Mouse (Mus musculus) B cell, adult 2 months (primary cell): Measurements from ENCODE around the gene Mgat4c.

Experiments
- DNase-seq, 2 experiments: peaks; one replicate each; pipeline ENCODE4 v3.0.0; 2022

Mgat4c gene

GRCm38 (mm10) chr10:101681437-101681912 lies at the start of gene Mgat4c:
Mgat4c (plus strand) TSS chr10:101681487.
- DNase-seq: no peak

- DNase-seq: no peak
Observed at GRCm38 (mm10) chr10:101635266-101635665, 46.0 kb upstream of the Mgat4c start.

GRCm38 (mm10) chr10:101641048-101641447 lies 40.2 kb upstream of the Mgat4c start:
- DNase-seq: no peak

GRCm38 (mm10) chr10:101681914-101682313 lies 627 bp downstream of the Mgat4c start:
- no peak for DNase-seq

GRCm38 (mm10) chr10:101761828-101762227 lies 80.5 kb downstream of the Mgat4c start:
- no peak for DNase-seq

GRCm38 (mm10) chr10:101770688-101771087 lies 89.4 kb downstream of the Mgat4c start:
- no peak for DNase-seq

- DNase-seq: no peak
Observed at GRCm38 (mm10) chr10:101771157-101771556, 89.9 kb downstream of the Mgat4c start.

- no peak for DNase-seq
Observed at GRCm38 (mm10) chr10:101783161-101783744, 102.0 kb downstream of the Mgat4c start.

GRCm38 (mm10) chr10:101795507-101795906 lies 114.2 kb downstream of the Mgat4c start:
- no peak for DNase-seq

- DNase-seq: no peak
Observed at GRCm38 (mm10) chr10:101798831-101799474, 117.7 kb downstream of the Mgat4c start.

- DNase-seq: no peak
Observed at GRCm38 (mm10) chr10:101808768-101809167, 127.5 kb downstream of the Mgat4c start.

GRCm38 (mm10) chr10:101816902-101817301 lies 135.6 kb downstream of the Mgat4c start:
- no peak for DNase-seq

GRCm38 (mm10) chr10:101827944-101828343 lies 146.7 kb downstream of the Mgat4c start:
- DNase-seq: no peak

GRCm38 (mm10) chr10:101856115-101856514 lies 174.8 kb downstream of the Mgat4c start:
- DNase-seq: no peak

GRCm38 (mm10) chr10:101889866-101890265 lies 208.6 kb downstream of the Mgat4c start:
- no peak for DNase-seq

GRCm38 (mm10) chr10:101917328-101917814 lies 236.1 kb downstream of the Mgat4c start:
- DNase-seq: no peak

GRCm38 (mm10) chr10:101997612-101998011 lies 316.3 kb downstream of the Mgat4c start:
- no peak for DNase-seq

- DNase-seq: no peak
Observed at GRCm38 (mm10) chr10:102042513-102042912, 361.2 kb downstream of the Mgat4c start.

GRCm38 (mm10) chr10:102056218-102056617 lies 374.9 kb downstream of the Mgat4c start:
- DNase-seq: no peak

GRCm38 (mm10) chr10:102056975-102057565 lies 375.8 kb downstream of the Mgat4c start:
- no peak for DNase-seq

- DNase-seq: no peak
Observed at GRCm38 (mm10) chr10:102074541-102075398, 393.5 kb downstream of the Mgat4c start.

GRCm38 (mm10) chr10:102123153-102123552 lies 441.9 kb downstream of the Mgat4c start:
- DNase-seq: no peak

- DNase-seq: no peak
Observed at GRCm38 (mm10) chr10:102127340-102127739, 446.1 kb downstream of the Mgat4c start.
